Mouse (Mus musculus): Measurements from ENCODE around the gene Slc12a3. TPM values are rescaled to one million over a fixed set of nuclear protein-coding genes. Genes with fewer than 3 reads are reported as not detected.
A peak's percentile ranks its signal among the peaks of the same experiment; 100 is the strongest.
"Not testable (repeated sequence)": the region's sequence is repeated elsewhere in the genome, so short reads cannot be mapped to it uniquely, and the experiment has no call there.

The Slc12a3 gene
- polyA plus RNA-seq, 1 experiment from 2014 or later = not detected

DNA sequence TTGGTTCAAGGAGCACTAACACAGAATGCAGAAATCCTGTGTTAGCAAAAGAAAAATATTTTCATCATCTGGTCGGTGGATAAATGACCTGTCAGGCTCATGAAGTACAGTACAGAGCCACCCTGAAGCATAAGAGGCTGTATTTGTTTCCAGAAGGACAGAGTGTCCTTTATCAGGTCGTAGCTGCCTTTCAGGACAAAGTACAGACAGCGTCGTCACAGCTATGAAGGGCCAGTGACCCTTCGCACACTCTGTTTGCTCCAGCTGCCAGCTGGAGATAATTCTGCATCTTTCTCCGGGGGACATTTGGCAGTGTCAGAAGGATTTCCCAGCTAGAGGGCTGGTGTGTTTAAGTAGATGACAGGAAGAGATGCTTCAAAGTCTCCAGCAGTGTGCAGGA lies 63.6 kb downstream of the Slc12a3 start:
- no peak overlapping the region for H3K4me3 ChIP-seq
- 88% methylated on average over 6 of the region's 6 CpGs for WGBS
- no peak overlapping the region for H3K27ac ChIP-seq
- H3K9ac ChIP-seq = no peak overlapping the region
- no peak overlapping the region for H3K4me2 ChIP-seq
- H3K36me3 ChIP-seq (ENCODE audit: poor library complexity, severe bottlenecking) = peaks cover 77% of the 10 kb centered on the region
- H3K4me1 ChIP-seq = peaks cover 9% of the 10 kb centered on the region
- ATAC-seq = no peak
- no peaks in the 10 kb centered on the region for H3K27me3 ChIP-seq
- no peaks in the 10 kb centered on the region for H3K9me3 ChIP-seq (replicated peaks)

DNA sequence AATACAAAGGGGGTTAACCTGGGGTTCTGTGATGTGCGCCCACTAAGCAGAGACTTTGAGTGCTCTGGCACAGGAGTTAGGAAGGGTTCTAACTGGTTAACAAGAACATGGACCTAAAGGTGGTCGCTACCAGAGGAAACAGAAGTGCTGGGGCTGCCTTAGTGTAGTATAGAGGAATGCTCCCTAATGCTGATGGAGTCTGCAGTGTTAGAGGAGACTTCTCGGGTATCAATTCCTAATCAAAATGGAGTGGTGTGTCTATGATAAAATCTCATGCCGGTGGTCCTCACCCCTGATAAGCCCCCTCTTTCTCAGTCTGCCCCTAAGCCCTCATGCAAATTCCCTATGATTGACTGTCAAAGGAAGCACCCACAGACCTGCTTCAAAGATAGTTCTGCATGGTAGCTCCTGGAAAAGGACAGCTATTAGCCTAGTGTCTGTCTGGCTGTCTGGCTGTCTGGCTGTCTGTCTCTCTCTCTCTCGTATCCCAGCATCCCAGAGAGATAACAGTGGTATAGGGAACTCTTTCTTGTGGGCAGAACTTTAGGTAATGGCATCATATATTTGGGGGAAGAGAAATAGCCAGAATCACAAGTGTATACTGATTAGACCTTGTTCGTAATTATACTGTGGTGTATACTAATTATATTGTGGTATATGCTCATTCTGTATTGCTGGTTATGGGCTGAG lies 67.0 kb downstream of the Slc12a3 start:
- peaks cover 74% of the 10 kb centered on the region for H3K36me3 ChIP-seq (ENCODE audit: poor library complexity, severe bottlenecking)

DNA sequence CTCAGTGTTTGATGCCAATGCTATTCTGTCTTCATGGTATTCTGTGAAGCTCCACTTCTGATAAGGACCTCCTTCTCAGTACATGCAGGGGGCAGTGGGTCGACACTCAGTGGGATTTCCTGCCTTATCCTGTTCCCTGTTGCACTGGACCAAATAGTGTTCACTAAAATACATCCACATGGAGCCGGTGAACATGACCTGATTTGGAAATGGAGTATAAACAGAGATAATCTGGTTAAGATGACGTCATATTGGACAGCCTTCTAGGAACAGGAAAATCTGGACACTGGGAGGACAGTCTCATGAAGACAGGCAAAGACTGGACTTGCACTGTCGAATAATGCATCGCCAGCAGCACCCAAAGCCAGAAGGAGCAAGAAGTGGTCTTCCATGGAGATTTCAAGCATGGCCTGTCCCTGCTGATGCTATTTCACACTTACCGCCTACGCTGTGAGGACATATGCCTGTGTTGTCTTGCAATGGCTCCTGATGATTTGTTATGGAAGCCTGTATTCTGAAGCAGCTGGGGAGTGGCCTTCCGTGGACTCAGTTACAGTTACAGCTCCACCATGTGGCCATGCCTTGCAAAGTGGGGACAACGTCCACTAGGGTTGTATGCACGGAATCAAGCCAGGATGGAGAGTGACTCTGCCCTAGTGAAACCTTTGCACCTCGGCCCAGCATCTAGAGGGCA lies 68.1 kb downstream of the Slc12a3 start:
- Histone ChIP-seq H3K4me2 (no peak overlapping the region), H3K27ac (no peak overlapping the region), H3K4me1 (no peaks in the 10 kb centered on the region), H3K9ac (no peak overlapping the region), H3K27me3 (no peaks in the 10 kb centered on the region), H3K9me3 (replicated peaks) (no peaks in the 10 kb centered on the region), H3K4me3 (no peak overlapping the region), H3K36me3 (ENCODE audit: poor library complexity, severe bottlenecking) (peaks cover 63% of the 10 kb centered on the region)
- ATAC-seq = peak; percentile 33; the same call in 1 of the 2 replicates
- 70% methylated on average over 11 of the region's 11 CpGs for WGBS

More for the DNA sequence above, 67.0 kb downstream of the Slc12a3 start:
- Histone ChIP-seq H3K9ac (no peak overlapping the region), H3K4me1 (no peaks in the 10 kb centered on the region), H3K27me3 (no peaks in the 10 kb centered on the region), H3K27ac (no peak overlapping the region), H3K9me3 (replicated peaks) (no peaks in the 10 kb centered on the region), H3K4me3 (no peak overlapping the region), H3K4me2 (no peak overlapping the region)
- WGBS = 91% methylated on average over 6 of the region's 6 CpGs
- no peak for ATAC-seq

DNA sequence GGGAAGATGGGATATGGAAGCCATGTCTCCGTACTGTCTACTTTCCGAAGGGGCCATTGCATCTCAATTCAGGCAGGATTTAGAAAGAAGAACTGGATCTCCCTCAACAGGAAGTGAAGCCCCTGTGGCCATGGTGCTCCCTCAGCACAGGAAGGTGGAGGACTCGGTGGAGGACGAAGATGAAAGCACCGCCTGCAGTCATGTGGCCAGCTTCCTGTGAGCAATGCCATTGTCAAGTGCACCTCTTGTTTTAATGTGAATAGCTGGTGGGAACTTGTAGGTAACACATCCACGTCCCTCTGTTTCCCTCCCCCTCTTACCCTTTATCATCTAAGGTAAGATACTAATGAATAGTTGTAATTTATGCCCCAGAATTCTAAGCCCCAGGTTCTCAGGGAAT lies 69.6 kb downstream of the Slc12a3 start:
- ATAC-seq = no peak
- no peak overlapping the region for H3K4me2 ChIP-seq
- peaks cover 50% of the 10 kb centered on the region for H3K36me3 ChIP-seq (ENCODE audit: poor library complexity, severe bottlenecking)
- H3K27ac ChIP-seq = no peak overlapping the region
- no peak overlapping the region for H3K4me3 ChIP-seq
- H3K9ac ChIP-seq = no peak overlapping the region
- H3K27me3 ChIP-seq = no peaks in the 10 kb centered on the region
- WGBS = 86% methylated on average over 6 of the region's 6 CpGs
- H3K9me3 ChIP-seq (replicated peaks) = no peaks in the 10 kb centered on the region
- no peaks in the 10 kb centered on the region for H3K4me1 ChIP-seq

DNA sequence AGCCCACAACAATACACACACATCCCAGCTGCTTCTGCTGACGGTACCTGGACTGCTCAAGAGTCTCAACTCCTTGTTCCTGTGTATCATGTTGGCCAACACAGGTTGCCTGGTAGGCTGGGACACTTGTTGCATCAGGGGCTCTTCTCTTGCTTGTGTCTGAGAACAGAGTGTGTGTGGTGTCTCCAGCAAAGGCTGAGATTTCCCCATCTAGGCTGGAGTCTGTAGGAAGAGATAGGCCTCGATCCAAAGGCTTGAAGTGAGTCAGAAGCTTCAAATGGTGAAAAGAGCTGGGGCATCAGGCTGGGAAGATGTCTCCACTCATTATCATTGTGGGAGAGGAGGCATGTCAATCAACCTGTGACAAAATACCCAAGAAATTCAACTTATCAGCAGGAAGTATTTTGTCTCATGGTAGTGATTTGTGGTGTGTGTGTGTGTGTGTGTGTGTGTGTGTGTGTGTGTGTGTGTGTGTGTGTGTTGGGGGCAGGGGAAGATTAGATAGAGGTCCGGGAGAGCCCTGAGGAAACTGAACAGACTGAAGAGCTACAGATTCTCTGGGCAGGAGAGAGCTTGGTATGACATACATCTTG lies 70.5 kb downstream of the Slc12a3 start:
- no peak overlapping the region for H3K27ac ChIP-seq
- H3K4me3 ChIP-seq = no peak overlapping the region
- H3K36me3 ChIP-seq (ENCODE audit: poor library complexity, severe bottlenecking) = peaks cover 42% of the 10 kb centered on the region
- 88% methylated on average over 3 of the region's 3 CpGs for WGBS
- H3K9ac ChIP-seq = no peak overlapping the region
- H3K27me3 ChIP-seq = no peaks in the 10 kb centered on the region
- no peaks in the 10 kb centered on the region for H3K4me1 ChIP-seq
- no peaks in the 10 kb centered on the region for H3K9me3 ChIP-seq (replicated peaks)
- H3K4me2 ChIP-seq = no peak overlapping the region
- no peak for ATAC-seq

DNA sequence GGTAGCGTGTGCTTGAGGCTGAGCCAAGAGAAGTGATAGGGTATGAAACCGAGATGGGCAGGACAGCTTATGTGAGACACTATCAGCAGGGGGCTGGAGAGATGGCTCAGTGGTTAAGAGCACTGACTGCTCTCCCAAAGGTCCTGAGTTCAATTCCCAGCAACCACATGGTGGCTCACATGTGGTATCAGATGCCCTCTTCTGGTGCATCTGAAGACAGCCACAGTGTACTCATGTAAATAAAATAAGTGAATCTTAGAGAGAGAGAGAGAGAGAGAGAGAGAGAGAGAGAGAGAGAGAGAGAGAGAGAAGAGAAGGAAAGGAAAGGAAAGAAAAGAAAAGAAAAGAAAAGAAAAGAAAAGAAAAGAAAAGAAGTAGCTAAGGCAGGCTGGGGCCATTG lies 71.0 kb downstream of the Slc12a3 start:
- not testable (repeated sequence) for H3K9me3 ChIP-seq (replicated peaks); H3K9ac ChIP-seq; H3K27ac ChIP-seq; H3K4me2 ChIP-seq; H3K4me1 ChIP-seq; H3K4me3 ChIP-seq; H3K27me3 ChIP-seq; ATAC-seq
- H3K36me3 ChIP-seq (ENCODE audit: poor library complexity, severe bottlenecking) = peaks cover 37% of the 10 kb centered on the region
- 76% methylated on average over 2 of the region's 2 CpGs for WGBS

DNA sequence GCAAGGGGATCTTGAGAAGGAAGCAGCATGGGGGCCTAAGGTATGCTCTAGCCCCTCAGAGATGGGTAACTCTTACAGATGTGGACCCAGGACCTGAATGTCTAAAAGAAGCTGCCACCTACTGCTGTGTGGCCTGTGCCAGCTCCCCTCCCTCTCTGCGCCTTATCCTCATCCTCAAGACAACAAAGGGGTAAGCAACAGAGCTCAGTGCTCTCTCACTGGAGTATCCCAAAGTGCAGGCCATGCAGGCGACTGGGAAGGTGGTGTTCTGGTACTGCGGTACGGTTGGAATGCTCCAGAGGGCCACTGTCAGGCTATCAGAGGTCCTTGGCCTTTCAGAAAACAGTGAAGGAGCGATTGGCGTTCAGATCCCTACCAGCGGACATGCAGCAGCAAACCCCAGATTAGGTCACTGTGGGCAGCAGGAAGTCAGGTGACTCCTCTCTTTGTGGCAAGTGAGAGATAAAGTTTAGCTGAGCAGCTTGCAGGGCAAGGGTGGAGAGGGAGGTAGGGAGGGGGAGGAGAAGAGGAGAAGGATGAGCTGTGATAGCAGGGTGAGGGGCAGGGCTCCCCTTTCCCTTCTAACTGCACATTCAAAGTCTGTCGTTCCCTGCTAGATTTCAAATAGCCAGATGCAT lies 79.6 kb downstream of the Slc12a3 start:
- 71% methylated on average over 8 of the region's 8 CpGs for WGBS

DNA sequence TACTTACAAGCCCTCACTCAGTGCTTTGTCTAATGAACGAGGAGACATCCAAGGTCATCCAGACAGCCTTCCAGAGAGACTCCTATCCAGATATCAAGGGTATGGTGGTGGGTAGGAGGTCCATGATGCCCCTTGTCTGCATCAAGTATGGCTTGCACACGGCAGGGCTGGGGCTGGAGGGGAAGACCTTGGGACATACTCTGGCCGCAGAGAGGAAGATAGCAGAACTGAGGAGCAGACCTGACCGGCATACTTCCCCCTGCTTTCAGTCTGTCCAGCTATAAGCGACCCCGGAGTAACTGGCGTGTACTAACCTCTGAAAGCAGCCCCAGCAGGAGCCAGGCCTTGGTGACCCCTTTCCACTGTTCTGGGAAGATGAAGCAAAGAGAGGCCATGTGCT lies 80.5 kb downstream of the Slc12a3 start:
- Histone ChIP-seq H3K4me1 (no peaks in the 10 kb centered on the region), H3K36me3 (ENCODE audit: poor library complexity, severe bottlenecking) (no peaks in the 10 kb centered on the region), H3K27ac (no peak overlapping the region), H3K9ac (no peak overlapping the region), H3K4me2 (no peak overlapping the region), H3K27me3 (no peaks in the 10 kb centered on the region), H3K4me3 (no peak overlapping the region), H3K9me3 (replicated peaks) (no peaks in the 10 kb centered on the region)
- 90% methylated on average over 7 of the region's 7 CpGs for WGBS
- no peak for ATAC-seq

More for the DNA sequence above, 79.6 kb downstream of the Slc12a3 start:
- Histone ChIP-seq H3K4me3 (no peak overlapping the region), H3K36me3 (ENCODE audit: poor library complexity, severe bottlenecking) (no peaks in the 10 kb centered on the region), H3K27me3 (no peaks in the 10 kb centered on the region), H3K9ac (no peak overlapping the region), H3K9me3 (replicated peaks) (no peaks in the 10 kb centered on the region), H3K4me2 (no peak overlapping the region), H3K27ac (no peak overlapping the region), H3K4me1 (no peaks in the 10 kb centered on the region)
- ATAC-seq = no peak

DNA sequence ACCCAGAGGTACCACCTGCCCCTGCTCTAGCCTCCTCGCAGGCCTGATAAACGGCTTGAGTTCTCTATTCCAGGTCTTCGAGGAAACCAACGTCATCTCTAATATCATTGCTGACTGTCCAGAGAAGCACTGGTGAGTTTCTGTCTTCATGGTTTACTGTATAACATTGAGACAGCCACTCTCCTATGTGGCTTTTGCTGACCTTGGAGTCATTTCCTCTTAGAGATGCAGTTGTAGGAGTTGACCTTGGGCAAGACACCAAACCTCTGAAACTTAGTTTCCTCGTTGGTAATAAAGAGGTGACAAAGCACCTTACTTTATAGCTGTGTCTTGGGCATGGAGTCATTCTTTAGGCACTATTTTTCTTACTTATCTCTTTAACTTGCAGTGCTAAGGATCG lies 83.5 kb downstream of the Slc12a3 start:
- H3K4me1 ChIP-seq = no peaks in the 10 kb centered on the region
- no peaks in the 10 kb centered on the region for H3K9me3 ChIP-seq (replicated peaks)
- no peaks in the 10 kb centered on the region for H3K27me3 ChIP-seq
- no peak overlapping the region for H3K4me3 ChIP-seq
- H3K27ac ChIP-seq = no peak overlapping the region
- WGBS = 94% methylated on average over 6 of the region's 6 CpGs
- no peaks in the 10 kb centered on the region for H3K36me3 ChIP-seq (ENCODE audit: poor library complexity, severe bottlenecking)
- no peak overlapping the region for H3K4me2 ChIP-seq
- ATAC-seq = no peak
- H3K9ac ChIP-seq = no peak overlapping the region

DNA sequence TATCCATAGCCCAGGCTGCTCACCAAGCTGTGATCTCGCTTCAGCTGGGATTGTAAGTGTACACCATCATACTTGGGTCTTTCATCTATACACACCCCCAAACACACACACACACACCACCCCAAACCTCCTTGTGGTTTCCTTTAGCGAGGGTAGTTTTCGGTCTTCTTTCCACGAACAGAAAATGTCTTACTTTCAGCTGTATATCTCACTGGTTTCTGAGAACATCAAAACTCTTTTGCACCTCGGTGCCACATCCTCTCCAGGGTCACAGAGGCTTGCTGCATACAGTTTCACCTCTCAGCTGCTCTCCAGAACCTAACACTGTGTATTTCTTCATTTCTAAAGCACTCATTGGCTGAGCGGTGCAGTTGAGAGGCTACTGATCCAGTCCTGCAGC lies 84.5 kb downstream of the Slc12a3 start:
- no peaks in the 10 kb centered on the region for H3K9me3 ChIP-seq (replicated peaks)
- H3K36me3 ChIP-seq (ENCODE audit: poor library complexity, severe bottlenecking) = no peaks in the 10 kb centered on the region
- no peaks in the 10 kb centered on the region for H3K4me1 ChIP-seq
- no peak for ATAC-seq
- H3K27ac ChIP-seq = no peak overlapping the region
- H3K9ac ChIP-seq = no peak overlapping the region
- H3K4me2 ChIP-seq = no peak overlapping the region
- H3K27me3 ChIP-seq = no peaks in the 10 kb centered on the region
- H3K4me3 ChIP-seq = no peak overlapping the region
- 87% methylated on average over 6 of the region's 6 CpGs for WGBS

DNA sequence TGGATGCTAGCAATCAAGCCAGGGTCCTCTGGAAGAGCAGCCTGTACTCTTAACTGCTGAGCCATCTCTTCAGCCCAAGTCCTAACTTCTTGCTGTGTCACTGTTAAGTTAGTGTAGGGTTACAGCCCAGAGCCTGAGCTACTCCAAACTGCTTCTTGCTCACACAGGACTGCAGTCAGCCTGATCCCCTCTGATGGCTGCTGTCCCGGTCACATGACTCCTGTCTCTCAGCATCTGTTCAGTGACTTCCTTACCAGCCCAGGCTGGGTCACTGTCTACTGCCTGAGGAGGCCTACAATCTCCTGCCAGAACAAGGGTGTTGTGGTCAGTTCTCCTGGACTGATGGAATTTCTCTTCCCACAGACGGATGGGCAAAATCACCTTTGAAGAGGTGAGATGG lies 86.2 kb downstream of the Slc12a3 start:
- 71% methylated on average over 2 of the region's 2 CpGs for WGBS
- Histone ChIP-seq H3K4me1 (no peaks in the 10 kb centered on the region), H3K36me3 (ENCODE audit: poor library complexity, severe bottlenecking) (no peaks in the 10 kb centered on the region), H3K27me3 (no peaks in the 10 kb centered on the region), H3K27ac (no peak overlapping the region), H3K9ac (no peak overlapping the region), H3K9me3 (replicated peaks) (no peaks in the 10 kb centered on the region), H3K4me2 (no peak overlapping the region), H3K4me3 (no peak overlapping the region)
- ATAC-seq = no peak
